Mouse (Mus musculus): Measurements from ENCODE around the gene A4galt. TPM values are rescaled to one million over a fixed set of nuclear protein-coding genes. Genes with fewer than 3 reads are reported as not detected.

The A4galt gene
- 1.5 and 2.3 TPM in 2 replicates for polyA plus RNA-seq (2014; fragmentation: Nextera tagmentation; extraction: Ambion mirVana)

DNA sequence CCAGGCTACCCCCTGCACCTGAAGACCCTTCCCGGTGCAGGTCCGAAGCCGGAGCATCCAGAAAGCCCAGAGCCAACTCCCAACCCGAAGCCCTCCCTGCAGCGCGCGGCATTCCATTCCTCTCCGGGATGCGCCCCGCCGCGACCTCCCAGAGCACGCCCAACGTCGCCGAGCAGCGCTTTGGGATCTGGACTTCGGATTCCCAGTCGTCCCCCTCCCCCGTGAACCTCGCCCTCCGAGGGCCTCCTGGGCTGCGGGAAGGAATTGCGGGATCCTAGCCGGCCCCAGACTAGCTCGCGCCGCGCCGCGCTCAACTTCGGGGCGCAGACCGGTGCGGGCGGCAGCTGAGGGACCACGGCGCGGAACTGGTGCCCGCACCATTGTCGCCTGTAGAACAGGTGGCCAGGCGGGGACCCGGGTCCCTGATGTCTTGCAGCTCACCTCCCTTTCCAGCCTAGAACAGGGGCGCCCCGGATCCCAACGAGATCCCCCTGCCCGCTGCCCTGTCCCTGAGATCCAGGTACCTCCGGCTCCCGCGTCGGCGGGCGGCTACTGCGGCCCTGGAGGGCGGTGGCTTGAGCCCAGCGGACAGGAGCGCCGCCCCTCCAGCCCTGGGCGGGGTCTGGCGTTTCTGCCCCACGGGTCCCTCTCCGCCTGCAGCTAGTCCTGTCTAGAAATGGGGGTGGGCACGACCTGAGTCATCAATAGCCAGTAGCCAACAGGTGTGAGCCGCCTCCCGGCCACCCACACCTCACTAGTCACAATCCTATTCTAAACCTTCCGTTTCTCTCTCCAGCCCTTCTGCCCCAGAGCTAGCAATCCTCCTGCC is at the start of gene A4galt:
Gene A4galt (minus strand): TSS at position 599 of the 829 bp plus-strand sequence.
- no peak for DNase-seq (ENCODE audit: low spot score)

DNA sequence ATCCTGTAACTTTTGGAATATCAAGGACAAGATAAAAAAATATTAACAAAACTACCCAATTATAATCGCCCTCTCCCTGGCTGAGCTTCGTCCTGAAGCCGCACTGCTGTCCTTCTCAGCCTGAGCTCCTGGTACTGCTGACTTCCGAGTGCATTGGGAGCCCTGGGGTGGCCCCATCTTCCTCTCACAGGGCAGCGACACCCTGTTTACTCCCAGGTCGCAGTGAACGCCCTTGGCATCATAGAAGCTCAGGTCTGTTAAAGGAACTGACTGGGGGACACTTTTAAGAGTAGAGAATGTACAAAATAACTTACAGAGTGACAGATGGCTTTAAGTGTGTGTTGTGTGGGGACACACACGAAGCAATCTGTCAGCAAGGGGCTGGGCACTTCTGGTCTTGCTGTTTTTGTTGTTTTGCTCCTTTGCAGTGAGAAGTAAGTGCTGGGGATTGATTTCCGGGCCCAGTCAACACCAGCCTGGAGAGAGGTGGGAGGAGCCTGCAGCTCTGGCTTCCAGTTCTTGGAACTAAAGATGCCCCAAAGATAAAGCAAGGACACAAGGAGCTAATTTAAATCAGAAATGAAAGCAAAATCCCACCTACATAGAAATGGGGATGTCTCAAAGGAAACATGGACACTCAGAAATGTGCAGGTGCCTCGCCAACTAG is 48.5 kb upstream of the A4galt start:
- 59% methylated on average over 10 of the region's 10 CpGs for WGBS
- no peak for DNase-seq (ENCODE audit: low spot score)

More for the DNA sequence above, at the start of gene A4galt:
- Histone ChIP-seq H3K27ac (ENCODE audit: low read depth, low read length) (no peak within 1 kb of the TSS), H3K27me3 (replicated peaks; ENCODE audit: control insufficient read depth, insufficient read depth, low read length) (peaks cover 26% of the 10 kb centered on the region), H3K36me3 (ENCODE audit: control insufficient read depth, insufficient read depth, low read length) (no peaks in the 10 kb centered on the region), H3K4me3 (ENCODE audit: low read depth, low read length) (peak within 1 kb of the TSS; percentile 36), H3K4me1 (ENCODE audit: control insufficient read depth, insufficient read depth, low read length) (0 out of 2 replicates have a peak, but pooled peaks cover 4% of the 10 kb centered on the region), H3K9me3 (replicated peaks; ENCODE audit: control insufficient read depth, low read length) (no peaks in the 10 kb centered on the region), H3K4me2 (ENCODE audit: low read length) (peak within 1 kb of the TSS; percentile 71), H3K9ac (ENCODE audit: low read length) (peak within 1 kb of the TSS; percentile 52; the same call in 1 of the 2 replicates)
- no peak for ATAC-seq
- WGBS: 2% methylated on average over 63 of the region's 66 CpGs

GRCm38 (mm10) chr15:83299450-83299849 is 47.9 kb upstream of the A4galt start:
- H3K4me1 ChIP-seq (ENCODE audit: control insufficient read depth, insufficient read depth, low read length): no peaks in the 10 kb centered on the region
- no peak overlapping the region for H3K9ac ChIP-seq (ENCODE audit: low read length)
- no peaks in the 10 kb centered on the region for H3K9me3 ChIP-seq (replicated peaks; ENCODE audit: control insufficient read depth, low read length)
- no peak for DNase-seq (ENCODE audit: low spot score)
- ATAC-seq: no peak
- H3K36me3 ChIP-seq (ENCODE audit: control insufficient read depth, insufficient read depth, low read length): peaks cover 14% of the 10 kb centered on the region; the same call in 1 of the 2 replicates
- no peak overlapping the region for H3K27ac ChIP-seq (ENCODE audit: low read depth, low read length)
- H3K27me3 ChIP-seq (replicated peaks; ENCODE audit: control insufficient read depth, insufficient read depth, low read length): no peaks in the 10 kb centered on the region
- no peak overlapping the region for H3K4me2 ChIP-seq (ENCODE audit: low read length)
- WGBS: 89% methylated on average over 7 of the region's 7 CpGs
- H3K4me3 ChIP-seq (ENCODE audit: low read depth, low read length): no peak overlapping the region

More for the DNA sequence above, 48.5 kb upstream of the A4galt start:
- H3K4me2 ChIP-seq (ENCODE audit: low read length): no peak overlapping the region
- H3K27ac ChIP-seq (ENCODE audit: low read depth, low read length): no peak overlapping the region
- ATAC-seq: no peak
- H3K4me3 ChIP-seq (ENCODE audit: low read depth, low read length): no peak overlapping the region
- no peaks in the 10 kb centered on the region for H3K27me3 ChIP-seq (replicated peaks; ENCODE audit: control insufficient read depth, insufficient read depth, low read length)
- no peak overlapping the region for H3K9ac ChIP-seq (ENCODE audit: low read length)
- H3K4me1 ChIP-seq (ENCODE audit: control insufficient read depth, insufficient read depth, low read length): no peaks in the 10 kb centered on the region
- peaks cover 14% of the 10 kb centered on the region; the same call in 1 of the 2 replicates for H3K36me3 ChIP-seq (ENCODE audit: control insufficient read depth, insufficient read depth, low read length)
- no peaks in the 10 kb centered on the region for H3K9me3 ChIP-seq (replicated peaks; ENCODE audit: control insufficient read depth, low read length)

- ATAC-seq: no peak
- Histone ChIP-seq H3K4me1 (ENCODE audit: control insufficient read depth, insufficient read depth, low read length) (no peaks in the 10 kb centered on the region), H3K9ac (ENCODE audit: low read length) (no peak overlapping the region), H3K36me3 (ENCODE audit: control insufficient read depth, insufficient read depth, low read length) (peaks cover 9% of the 10 kb centered on the region; the same call in 1 of the 2 replicates), H3K4me3 (ENCODE audit: low read depth, low read length) (no peak overlapping the region), H3K9me3 (replicated peaks; ENCODE audit: control insufficient read depth, low read length) (no peaks in the 10 kb centered on the region), H3K27ac (ENCODE audit: low read depth, low read length) (no peak overlapping the region), H3K4me2 (ENCODE audit: low read length) (no peak overlapping the region), H3K27me3 (replicated peaks; ENCODE audit: control insufficient read depth, insufficient read depth, low read length) (no peaks in the 10 kb centered on the region)
- DNase-seq (ENCODE audit: low spot score): no peak
- WGBS: 85% methylated on average over 2 of the region's 2 CpGs
Observed at GRCm38 (mm10) chr15:83298810-83299209, 47.2 kb upstream of the A4galt start.

DNA sequence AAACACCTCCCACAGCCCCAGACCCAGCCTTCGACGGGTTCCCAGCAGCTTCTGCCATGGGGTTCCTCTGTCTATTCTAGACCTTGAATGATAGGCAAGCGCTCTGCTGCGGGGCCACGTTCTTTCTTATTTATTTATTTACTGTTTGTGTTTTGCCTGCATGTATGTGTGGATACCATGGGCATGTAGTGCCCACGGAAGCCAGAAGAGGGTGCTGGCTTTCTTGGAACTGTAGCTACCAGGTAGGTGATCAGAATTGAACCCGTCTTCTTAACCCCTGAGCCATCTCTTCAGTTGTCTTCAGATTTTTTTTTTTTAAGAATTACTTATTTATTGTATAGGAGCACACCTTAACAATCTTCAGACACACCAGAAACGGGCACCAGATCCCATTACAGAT is 46.7 kb upstream of the A4galt start:
- 86% methylated on average over 8 of the region's 8 CpGs for WGBS
- Histone ChIP-seq H3K9me3 (replicated peaks; ENCODE audit: control insufficient read depth, low read length) (no peaks in the 10 kb centered on the region), H3K27me3 (replicated peaks; ENCODE audit: control insufficient read depth, insufficient read depth, low read length) (no peaks in the 10 kb centered on the region), H3K4me1 (ENCODE audit: control insufficient read depth, insufficient read depth, low read length) (no peaks in the 10 kb centered on the region), H3K9ac (ENCODE audit: low read length) (no peak overlapping the region), H3K4me3 (ENCODE audit: low read depth, low read length) (no peak overlapping the region), H3K27ac (ENCODE audit: low read depth, low read length) (no peak overlapping the region), H3K4me2 (ENCODE audit: low read length) (no peak overlapping the region), H3K36me3 (ENCODE audit: control insufficient read depth, insufficient read depth, low read length) (peaks cover 9% of the 10 kb centered on the region; the same call in 1 of the 2 replicates)
- no peak for ATAC-seq
- DNase-seq (ENCODE audit: low spot score): no peak

DNA sequence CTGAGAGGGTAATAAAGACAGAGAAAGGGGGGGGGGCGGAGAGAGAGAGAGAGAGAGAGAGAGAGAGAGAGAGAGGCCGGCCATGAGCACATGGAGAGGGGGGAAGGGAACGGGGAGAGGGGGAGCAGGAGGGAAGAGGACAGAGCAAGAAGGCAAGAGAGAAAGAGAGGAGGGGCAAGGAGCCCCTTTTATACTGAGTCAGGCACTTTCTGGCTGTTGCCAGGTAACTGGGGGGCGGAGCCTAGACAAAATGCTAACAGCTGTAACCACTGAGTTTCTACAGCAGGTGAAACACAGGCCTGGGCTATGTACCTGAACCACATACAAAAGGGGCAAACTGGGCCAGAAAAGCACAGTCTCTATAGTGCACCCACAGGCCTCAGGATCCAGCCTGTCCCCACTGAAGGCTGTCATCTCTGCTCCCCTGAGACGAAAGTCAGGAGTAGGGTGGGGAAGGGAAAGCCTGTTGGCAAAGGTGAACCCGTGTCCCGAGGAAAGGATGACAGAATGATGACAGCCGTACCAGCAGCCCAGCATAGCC is 45.3 kb upstream of the A4galt start:
- WGBS: 47% methylated on average over 7 of the region's 8 CpGs
- Histone ChIP-seq H3K4me2 (ENCODE audit: low read length) (no peak overlapping the region), H3K27me3 (replicated peaks; ENCODE audit: control insufficient read depth, insufficient read depth, low read length) (no peaks in the 10 kb centered on the region), H3K4me3 (ENCODE audit: low read depth, low read length) (no peak overlapping the region), H3K9me3 (replicated peaks; ENCODE audit: control insufficient read depth, low read length) (no peaks in the 10 kb centered on the region), H3K36me3 (ENCODE audit: control insufficient read depth, insufficient read depth, low read length) (peaks cover 5% of the 10 kb centered on the region; the same call in 1 of the 2 replicates), H3K9ac (ENCODE audit: low read length) (no peak overlapping the region), H3K4me1 (ENCODE audit: control insufficient read depth, insufficient read depth, low read length) (no peaks in the 10 kb centered on the region), H3K27ac (ENCODE audit: low read depth, low read length) (no peak overlapping the region)
- no peak for DNase-seq (ENCODE audit: low spot score)
- no peak for ATAC-seq

GRCm38 (mm10) chr15:83296050-83296449 is 44.5 kb upstream of the A4galt start:
- Histone ChIP-seq H3K27me3 (replicated peaks; ENCODE audit: control insufficient read depth, insufficient read depth, low read length) (no peaks in the 10 kb centered on the region), H3K9me3 (replicated peaks; ENCODE audit: control insufficient read depth, low read length) (no peaks in the 10 kb centered on the region), H3K4me1 (ENCODE audit: control insufficient read depth, insufficient read depth, low read length) (no peaks in the 10 kb centered on the region), H3K36me3 (ENCODE audit: control insufficient read depth, insufficient read depth, low read length) (peaks cover 3% of the 10 kb centered on the region; the same call in 1 of the 2 replicates), H3K4me3 (ENCODE audit: low read depth, low read length) (no peak overlapping the region), H3K4me2 (ENCODE audit: low read length) (no peak overlapping the region), H3K9ac (ENCODE audit: low read length) (no peak overlapping the region), H3K27ac (ENCODE audit: low read depth, low read length) (no peak overlapping the region)
- ATAC-seq: no peak
- 91% methylated on average over 4 of the region's 4 CpGs for WGBS
- no peak for DNase-seq (ENCODE audit: low spot score)

DNA sequence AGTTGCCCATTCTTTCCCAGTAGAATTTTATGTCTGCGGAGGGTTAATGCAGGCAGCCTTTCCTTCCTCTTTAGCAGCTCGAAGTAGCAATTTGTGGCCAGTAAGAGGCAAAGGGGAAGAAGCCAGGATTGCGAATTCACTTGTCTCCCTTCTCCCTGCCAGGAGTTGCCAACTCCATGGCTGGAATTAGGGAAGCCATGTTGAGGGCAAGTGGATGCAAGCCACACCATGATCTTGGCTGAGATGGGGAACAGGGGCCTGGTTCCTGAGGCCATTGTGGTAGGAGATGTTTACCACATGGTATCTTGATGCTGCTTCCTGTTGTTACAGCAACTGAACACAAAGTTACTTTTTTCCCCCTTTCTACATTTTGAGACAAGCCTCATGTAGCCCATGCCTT is 43.4 kb upstream of the A4galt start:
- H3K27me3 ChIP-seq (replicated peaks; ENCODE audit: control insufficient read depth, insufficient read depth, low read length): no peaks in the 10 kb centered on the region
- no peak for ATAC-seq
- H3K27ac ChIP-seq (ENCODE audit: low read depth, low read length): no peak overlapping the region

More for the DNA sequence above, 43.4 kb upstream of the A4galt start:
- Histone ChIP-seq H3K9ac (ENCODE audit: low read length) (no peak overlapping the region), H3K4me2 (ENCODE audit: low read length) (no peak overlapping the region), H3K4me3 (ENCODE audit: low read depth, low read length) (no peak overlapping the region), H3K4me1 (ENCODE audit: control insufficient read depth, insufficient read depth, low read length) (no peaks in the 10 kb centered on the region), H3K9me3 (replicated peaks; ENCODE audit: control insufficient read depth, low read length) (no peaks in the 10 kb centered on the region), H3K36me3 (ENCODE audit: control insufficient read depth, insufficient read depth, low read length) (peaks cover 2% of the 10 kb centered on the region; the same call in 1 of the 2 replicates)
- WGBS: 85% methylated on average over 3 of the region's 3 CpGs
- DNase-seq (ENCODE audit: low spot score): no peak

Data from forebrain, embryonic 14.5 days (tissue).